Mouse (Mus musculus) left cerebral cortex, adult 2 months (tissue): ENCODE data around the gene Tnip2. TPM values are rescaled to one million over a fixed set of nuclear protein-coding genes. Genes with fewer than 3 reads are reported as not detected.

Experiments used
- DNase-seq, 2 experiments: peaks; one replicate each; pipeline ENCODE4 v3.0.0; 2021 to 2022; ENCODE audit warnings: low spot score in 2 of 2, mixed read lengths in 1 of 2; ENCODE audit errors: extremely low spot score in 1 of 2
- H3K27ac ChIP-seq: fragments of 200-600 bp; 2 replicates; pipeline ENCODE4 v1.8.1; 2022
- H3K4me3 ChIP-seq: fragments of 200-600 bp; 2 replicates; pipeline ENCODE4 v1.8.1; 2022
- CTCF ChIP-seq: fragments of 200-600 bp; IDR thresholded peaks from 2 replicates; pipeline ENCODE4 v1.8.1; 2022; ENCODE audit warnings: antibody characterized with exemption, mild to moderate bottlenecking, moderate library complexity
- intact Hi-C: fragments of 180-260 bp; cut with DNase I; formaldehyde crosslinking; loops from one replicate; pipeline ENCODE4 v1.15.1; 2025
- total RNA-seq, 2 experiments: library from RNA; stranded (reverse); gene quantifications; 2 replicates each; pipeline ENCODE4 v1.2.3; 2021

Gene Tnip2
- total RNA-seq, 2 experiments from 2014 or later = 20.2 to 21.8 TPM

DNA sequence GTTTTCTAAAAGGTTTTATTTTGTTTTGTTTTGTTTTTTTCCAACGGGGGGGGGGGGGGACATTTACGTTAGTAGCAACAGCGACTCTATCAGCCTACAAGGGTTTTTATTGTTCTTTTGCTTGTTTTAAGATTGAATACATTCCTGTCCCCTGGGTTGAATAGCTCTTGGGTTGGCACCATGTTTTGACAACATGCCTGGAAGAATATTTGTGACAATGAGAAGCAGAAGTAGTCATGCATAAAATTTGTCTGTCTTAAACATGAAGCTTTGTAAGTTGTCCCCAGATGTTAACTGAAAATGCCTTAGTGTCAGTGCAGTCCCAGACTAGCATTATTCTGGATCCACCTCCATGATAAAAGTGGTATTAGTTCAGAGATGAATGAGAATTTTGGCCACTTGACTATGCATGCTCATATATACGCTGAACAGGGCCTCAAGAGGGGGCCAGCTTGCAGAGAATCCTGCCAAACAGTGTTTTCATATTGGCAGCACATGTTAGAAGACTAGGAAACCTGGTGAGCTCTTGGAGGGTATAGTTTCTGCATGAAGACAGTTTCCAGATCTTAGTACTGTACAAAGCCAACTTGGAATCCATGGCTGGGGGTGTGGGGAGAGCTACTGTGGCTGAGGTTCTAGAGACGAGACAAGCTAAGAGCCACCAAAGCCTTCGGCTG lies 24.9 kb downstream of the Tnip2 start:
- Histone ChIP-seq H3K4me3 (no peak overlapping the region), H3K27ac (no peak overlapping the region)
- TF ChIP-seq CTCF = no peak
- no peak for DNase-seq
- intact Hi-C loops = no loop called here

DNA sequence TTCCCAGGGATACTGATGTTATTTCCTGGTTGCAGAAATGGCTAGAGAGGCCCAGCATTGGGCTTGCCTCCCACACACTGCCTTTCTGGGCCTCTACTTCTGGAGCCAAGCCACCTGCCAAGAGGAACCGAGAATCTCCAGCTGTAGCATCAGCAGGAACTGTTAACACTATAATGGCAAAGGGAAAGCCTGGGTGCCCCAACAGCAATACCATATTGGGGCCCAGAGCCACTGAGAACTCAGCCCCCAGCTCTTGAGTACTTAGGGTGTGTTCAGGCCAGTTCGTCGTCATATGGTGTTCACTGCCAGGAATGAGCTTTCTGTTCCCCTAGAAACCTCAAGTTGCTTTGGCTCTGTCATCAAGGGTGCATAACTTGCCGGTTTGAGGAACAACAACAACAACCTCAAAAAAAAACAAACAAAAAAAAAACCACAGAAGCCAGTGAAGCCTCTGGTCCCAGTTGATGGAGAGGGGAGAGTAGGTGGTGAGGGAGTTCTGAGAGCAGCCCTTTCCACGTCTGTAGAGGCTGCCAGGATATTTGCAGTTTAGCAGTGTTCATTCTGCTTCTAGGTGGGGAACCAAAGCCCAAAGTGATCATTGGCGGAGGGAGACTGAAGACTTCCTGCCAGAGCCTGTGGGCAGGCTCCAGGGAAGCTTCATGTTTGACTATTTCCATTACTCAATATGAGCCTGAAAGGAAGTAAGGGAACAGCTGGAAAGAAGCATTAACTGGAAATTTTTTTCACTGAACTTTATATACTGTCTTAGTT lies 26.3 kb downstream of the Tnip2 start:
- no peak for TF ChIP-seq CTCF
- no peak for DNase-seq

DNA sequence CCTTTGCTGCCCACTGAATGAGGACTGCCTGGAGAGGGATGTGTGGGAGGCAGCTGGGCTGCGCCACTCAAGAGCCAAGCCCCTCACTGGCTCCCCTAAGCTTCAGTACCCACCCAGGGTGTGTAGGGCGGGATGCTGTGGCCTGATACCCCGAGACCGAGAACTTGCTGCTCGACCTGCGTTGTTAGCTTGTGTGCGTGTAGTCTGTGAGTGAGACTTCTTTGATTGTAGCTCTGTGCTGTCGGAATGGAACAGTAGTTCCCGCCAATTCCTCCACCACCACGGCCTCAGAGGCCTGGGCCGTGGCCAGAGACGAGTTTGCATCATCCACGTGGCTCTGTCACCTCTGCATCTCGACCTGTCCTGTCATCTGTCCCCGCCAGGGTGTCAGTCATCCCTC lies 28.1 kb downstream of the Tnip2 start:
- TF ChIP-seq CTCF = no peak
- Histone ChIP-seq H3K4me3 (no peak overlapping the region), H3K27ac (no peak overlapping the region)
- no peak for DNase-seq
- intact Hi-C loops = no loop called here

More for the DNA sequence above, 26.3 kb downstream of the Tnip2 start:
- H3K27ac ChIP-seq = peak overlapping the region; percentile 33
- H3K4me3 ChIP-seq = no peak overlapping the region
- intact Hi-C loops = no loop called here

- DNase-seq = no peak
- TF ChIP-seq CTCF = peak; percentile 40
- no peak overlapping the region for H3K27ac ChIP-seq
- intact Hi-C loops = no loop called here
- no peak overlapping the region for H3K4me3 ChIP-seq
These were observed 32.9 kb downstream of the Tnip2 start for GRCm38 (mm10) chr5:34480926-34481325.

DNA sequence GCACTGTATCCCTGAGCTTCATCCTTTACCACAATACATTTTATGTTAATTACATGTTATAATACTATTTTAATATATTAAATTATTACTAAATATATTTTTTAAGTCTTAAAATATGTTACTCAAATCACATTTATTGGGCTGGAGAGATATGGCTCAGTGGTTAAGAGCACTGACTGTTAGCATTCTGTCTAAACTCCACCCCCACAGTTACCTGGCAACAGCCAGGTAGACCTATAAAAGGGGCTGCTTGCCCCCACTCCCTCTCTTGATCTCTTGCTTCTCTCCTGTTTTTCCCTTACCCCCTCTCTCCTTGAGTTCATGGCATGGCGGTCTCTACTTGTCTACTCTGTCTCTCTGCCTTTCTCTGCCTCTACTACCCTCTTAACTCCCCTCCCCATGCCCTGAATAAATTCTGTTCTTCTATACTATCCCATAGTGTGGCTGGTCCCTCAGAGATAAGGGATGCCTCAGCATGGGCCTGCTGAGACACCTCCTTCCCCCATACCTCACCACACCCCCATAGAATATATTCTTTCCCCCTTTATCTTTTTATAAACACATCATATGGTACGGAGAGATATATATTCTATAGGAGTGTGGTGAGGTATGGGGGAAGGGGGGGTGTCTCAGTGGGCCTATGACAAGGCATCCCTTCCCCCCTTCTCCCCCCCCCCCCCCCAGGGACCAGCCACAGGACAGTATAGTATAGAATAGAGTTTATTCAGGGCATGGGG lies 45.6 kb downstream of the Tnip2 start:
- H3K27ac ChIP-seq = no peak overlapping the region
- H3K4me3 ChIP-seq = no peak overlapping the region
- intact Hi-C loops = no loop called here
- DNase-seq = no peak
- no peak for TF ChIP-seq CTCF

DNA sequence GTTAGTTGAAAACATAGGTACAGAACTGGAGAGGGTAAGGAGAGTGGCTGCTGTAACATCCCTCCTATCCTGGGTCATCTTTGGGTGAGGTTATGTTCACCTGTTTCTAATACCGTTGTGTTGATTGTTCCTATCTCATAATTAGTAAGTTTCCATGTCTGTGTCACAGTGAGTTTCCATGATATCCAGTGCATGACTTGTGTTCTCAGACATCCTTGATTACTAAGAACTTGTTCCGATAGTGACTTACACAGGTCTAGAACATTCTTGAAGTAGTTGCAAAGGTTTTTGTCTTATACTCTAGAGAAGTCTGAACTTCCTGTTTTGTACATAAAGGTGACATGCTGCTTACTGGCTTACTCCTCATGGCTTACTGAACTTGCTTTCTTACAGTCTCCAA lies 47.1 kb downstream of the Tnip2 start:
- Histone ChIP-seq H3K27ac (no peak overlapping the region), H3K4me3 (no peak overlapping the region)
- intact Hi-C loops = no loop called here
- no peak for DNase-seq
- TF ChIP-seq CTCF = no peak

DNA sequence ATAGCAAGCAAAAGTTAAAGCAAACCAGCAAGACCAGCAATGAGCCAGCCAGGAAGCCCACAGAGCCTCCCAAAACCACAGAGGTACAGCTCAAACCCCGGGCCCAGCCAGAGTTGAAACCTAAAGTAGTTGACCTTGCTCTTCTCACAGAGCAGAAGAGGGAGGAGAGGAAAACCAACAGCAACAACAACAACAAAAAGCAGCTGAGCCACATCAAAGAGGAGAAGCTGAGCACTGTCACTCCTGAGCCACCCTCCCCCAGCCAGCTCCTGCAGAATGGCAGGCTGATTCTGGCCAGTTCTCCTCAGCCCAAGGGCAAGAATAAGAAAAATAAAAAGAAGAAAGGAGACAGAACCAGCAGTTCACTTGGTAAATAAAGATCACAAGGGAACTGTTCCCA lies 47.7 kb downstream of the Tnip2 start:
- Histone ChIP-seq H3K27ac (no peak overlapping the region), H3K4me3 (no peak overlapping the region)
- no peak for TF ChIP-seq CTCF
- no peak for DNase-seq
- intact Hi-C loops = no loop called here

GRCm38 (mm10) chr5:34461841-34462240 lies 52.0 kb downstream of the Tnip2 start:
- intact Hi-C loops = no loop called here
- DNase-seq = no peak
- Histone ChIP-seq H3K4me3 (no peak overlapping the region), H3K27ac (no peak overlapping the region)
- TF ChIP-seq CTCF = no peak

GRCm38 (mm10) chr5:34461294-34461693 lies 52.5 kb downstream of the Tnip2 start:
- DNase-seq = no peak
- no peak overlapping the region for H3K27ac ChIP-seq
- TF ChIP-seq CTCF = no peak
- no peak overlapping the region for H3K4me3 ChIP-seq
- intact Hi-C loops = no loop called here

- DNase-seq = no peak
- TF ChIP-seq CTCF = no peak
- H3K27ac ChIP-seq = no peak overlapping the region
- no peak overlapping the region for H3K4me3 ChIP-seq
- intact Hi-C loops = no loop called here
These were observed 54.8 kb downstream of the Tnip2 start for GRCm38 (mm10) chr5:34458994-34459393.

DNA sequence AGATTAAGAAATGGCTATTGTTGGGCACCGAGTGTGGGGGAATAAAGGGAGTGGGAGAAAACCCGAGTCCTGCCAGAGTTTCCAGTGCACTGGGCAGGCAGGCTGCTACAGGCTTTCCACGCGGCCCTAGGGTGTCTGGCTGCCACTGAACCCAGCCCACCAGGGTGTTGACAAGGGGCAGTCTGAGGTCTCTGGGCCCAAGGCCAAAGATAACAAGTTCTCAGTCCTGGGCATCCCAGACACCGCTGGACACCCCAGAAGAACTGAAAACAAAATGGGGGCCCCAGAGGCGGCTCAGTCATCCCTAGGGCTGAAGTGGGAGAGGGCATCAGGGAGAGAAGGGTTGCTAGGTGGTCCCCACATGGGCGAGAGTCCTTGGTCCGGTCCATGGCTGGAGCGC lies 67.6 kb downstream of the Tnip2 start:
- no peak for DNase-seq
- intact Hi-C loops = no loop called here
- H3K27ac ChIP-seq = no peak overlapping the region
- no peak overlapping the region for H3K4me3 ChIP-seq
- TF ChIP-seq CTCF = no peak

Other genes with a start within 250 kb of the Tnip2 start
- gene Zfyve28, start 225.5 kb downstream of the Tnip2 start, total RNA-seq = 10 to 100 TPM; 50.2 to 54.2 TPM
- 1 to 10 TPM; 1.4 to 1.5 TPM for gene Cfap99, start 225.4 kb downstream of the Tnip2 start, total RNA-seq
- gene Rnf4, start 177.7 kb downstream of the Tnip2 start, total RNA-seq = 10 to 100 TPM; 87.0 to 90.7 TPM
- gene Fam193a, start 144.1 kb downstream of the Tnip2 start, total RNA-seq = 10 to 100 TPM; 39.0 to 43.3 TPM
- gene Sh3bp2, start 11.8 kb upstream of the Tnip2 start, total RNA-seq = 1 to 10 TPM; 3.4 to 3.9 TPM
- 100 to 1,000 TPM; 409 to 413 TPM for gene Add1, start 59.7 kb upstream of the Tnip2 start, total RNA-seq
- gene Mfsd10, start 123.2 kb upstream of the Tnip2 start, total RNA-seq = 10 to 100 TPM; 40.8 to 54.4 TPM
- gene Nop14, start 146.2 kb upstream of the Tnip2 start, total RNA-seq = 10 to 100 TPM; 15.8 to 17.0 TPM
- gene Grk4, start 146.4 kb upstream of the Tnip2 start, total RNA-seq = 1 to 10 TPM; 3.6 to 4.0 TPM
- gene Htt, start 247.7 kb upstream of the Tnip2 start, total RNA-seq = 10 to 100 TPM; 90.1 to 92.4 TPM